Mouse (Mus musculus) central nervous system, embryonic 18 days (tissue): ENCODE measurements around the gene Cdc123. TPM values are rescaled to one million over a fixed set of nuclear protein-coding genes. Genes with fewer than 3 reads are reported as not detected.

Experiments
- polyA plus RNA-seq: library from polyadenylated mRNA; depleted of rRNA; stranded (reverse); fragments of >200 nt; gene quantifications from 2 replicates; pipeline ENCODE4 v1.2.3, GENCODE M21; 2012; rRNA removed

The Cdc123 gene
- polyA plus RNA-seq: 136 and 145 TPM in 2 replicates

DNA sequence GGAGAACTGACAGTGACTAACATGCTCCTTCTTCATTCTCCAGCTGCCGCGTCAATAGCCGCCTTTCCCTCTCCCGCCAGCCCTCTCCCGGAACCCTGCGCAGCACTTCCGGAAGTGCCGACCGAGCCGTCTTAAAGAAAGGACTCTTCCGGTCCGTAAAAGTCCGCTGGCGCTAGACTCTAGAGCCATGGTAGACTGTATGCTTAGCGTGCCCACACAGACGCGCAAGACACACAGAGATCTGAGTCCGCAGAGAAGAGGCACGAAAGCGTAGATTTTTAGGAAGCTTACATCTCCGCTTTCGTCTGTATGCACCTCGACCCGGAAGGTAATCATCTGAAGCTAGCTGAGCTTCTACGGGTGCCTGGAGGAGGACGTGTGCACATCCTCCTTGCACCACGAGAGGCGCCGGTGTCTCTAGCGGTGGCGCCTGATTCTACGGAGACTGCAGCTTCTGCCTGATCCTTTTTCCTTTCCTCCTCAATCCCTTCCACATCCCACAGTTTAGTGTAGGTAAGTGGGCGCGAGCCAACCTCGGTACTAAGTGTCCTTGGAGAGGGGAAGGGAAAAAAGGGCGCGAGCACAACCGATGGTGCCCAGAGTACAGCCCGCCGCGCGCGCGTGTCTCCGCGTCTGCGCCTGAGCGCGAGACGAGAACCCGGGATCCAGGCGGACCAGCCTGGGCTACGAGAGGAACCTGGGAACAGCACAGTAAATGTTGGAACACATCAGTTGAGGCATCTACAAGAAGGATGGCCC is at the start of gene Cdc123, which contains the start of gene Nudt5:
Gene Cdc123 (minus strand): TSS at position 292 of the 759 bp plus-strand sequence.
Gene Nudt5 (plus strand): TSS at position 147 of the 759 bp plus-strand sequence.

DNA sequence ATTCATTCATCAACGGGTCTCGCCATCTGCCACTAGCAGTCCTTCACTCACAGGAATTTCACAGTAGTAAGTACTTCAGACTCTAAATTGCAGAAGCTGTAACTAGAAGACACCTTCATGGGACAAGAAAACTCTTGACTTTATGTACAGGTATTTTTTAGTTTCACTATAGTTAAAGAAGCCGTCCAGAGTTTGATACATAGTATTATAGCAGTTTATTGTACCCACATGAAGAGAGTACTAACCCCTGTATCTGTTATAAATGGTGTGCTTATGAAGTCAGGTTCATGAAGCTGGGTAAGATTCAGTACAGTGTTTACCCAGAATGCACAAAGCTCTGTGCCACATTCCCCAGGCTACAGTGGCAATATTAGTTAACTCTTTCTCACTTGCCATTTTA is 17.9 kb upstream of the Cdc123 start, which contains the start of gene Gm13199:
Gene Gm13199 (minus strand): TSS at position 101 of the 400 bp plus-strand sequence.

Other genes with a start within 250 kb of the Cdc123 start
- gene Camk1d, start 130.6 kb downstream of the Cdc123 start, polyA plus RNA-seq: 12.8 and 13.0 TPM in 2 replicates
- gene Nudt5, start 145 bp downstream of the Cdc123 start, polyA plus RNA-seq: 12.2 and 15.6 TPM in 2 replicates
- gene Gm13199, start 17.8 kb upstream of the Cdc123 start, polyA plus RNA-seq: 7.3 and 8.6 TPM in 2 replicates
- gene Sec61a2, start 50.3 kb upstream of the Cdc123 start, polyA plus RNA-seq: 186 and 194 TPM in 2 replicates
- 14.7 and 16.9 TPM in 2 replicates for gene Dhtkd1, start 97.6 kb upstream of the Cdc123 start, polyA plus RNA-seq
- gene Upf2, start 106.3 kb upstream of the Cdc123 start, polyA plus RNA-seq: 11.3 and 11.6 TPM in 2 replicates